Comparison of ENCODE assay signal across 7 mouse cellular contexts in genomic region chr4:59036490-59037127, GRCm38 (mm10). TPM values are rescaled to one million over a fixed set of nuclear protein-coding genes. Genes with fewer than 3 reads are reported as not detected.
DNase-seq lines count a peak whose midpoint lies in the region; ATAC-seq and TF ChIP-seq lines count a peak whose summit lies in the region.

No protein-coding gene starts in this region.

- H3K36me3 ChIP-seq in intestine, embryonic 15.5 days: no peaks in the 10 kb centered on the region
- H3K36me3 ChIP-seq in limb, embryonic 11.5 days (ENCODE audit: control insufficient read depth, insufficient read depth, low read length): no peaks in the 10 kb centered on the region
- peaks cover 11% of the 10 kb centered on the region for H3K36me3 ChIP-seq in midbrain, embryonic 14.5 days (ENCODE audit: control insufficient read depth, insufficient read depth, low read length)

- no peaks in the 10 kb centered on the region for H3K9me3 ChIP-seq in intestine, embryonic 15.5 days
- H3K9me3 ChIP-seq in limb, embryonic 11.5 days (ENCODE audit: control insufficient read depth, low read length): no peaks in the 10 kb centered on the region
- no peaks in the 10 kb centered on the region for H3K9me3 ChIP-seq in midbrain, embryonic 14.5 days (ENCODE audit: control insufficient read depth, low read length)

- H3K4me3 ChIP-seq in gastrocnemius, adult 2 months: peak overlapping the region; percentile 87
- no peak overlapping the region for H3K4me3 ChIP-seq in intestine, embryonic 15.5 days (replicated peaks)
- H3K4me3 ChIP-seq in limb, embryonic 11.5 days (ENCODE audit: low read depth, low read length): no peak overlapping the region
- 0 out of 2 replicates have a peak overlapping the region, but pooled peaks have one; percentile 5 for H3K4me3 ChIP-seq in midbrain, embryonic 14.5 days (replicated peaks; ENCODE audit: low read depth, low read length)

- peak; percentile 78 to 92 for DNase-seq in adrenal gland, adult (ENCODE audit: inconsistent age in 2 of 2, low spot score in 1 of 2)
- peak; percentile 41 to 68 for DNase-seq in cerebellum, postnatal 4 days (ENCODE audit: low spot score in 2 of 2)
- DNase-seq in gastrocnemius, adult 2 months: peak; percentile 78
- peak; percentile 85 for DNase-seq in limb, embryonic 11.5 days (ENCODE audit: low spot score)
- peak; percentile 84 for DNase-seq in midbrain, embryonic 14.5 days
- peak; percentile 70 for DNase-seq in spleen, adult 12 weeks (ENCODE audit: low spot score)

- no peak overlapping the region for H3K9ac ChIP-seq in intestine, embryonic 15.5 days
- no peak overlapping the region for H3K9ac ChIP-seq in limb, embryonic 11.5 days (ENCODE audit: low read length)
- no peak overlapping the region for H3K9ac ChIP-seq in midbrain, embryonic 14.5 days (replicated peaks; ENCODE audit: low read length)

- H3K27me3 ChIP-seq in intestine, embryonic 15.5 days (replicated peaks): no peaks in the 10 kb centered on the region
- H3K27me3 ChIP-seq in limb, embryonic 11.5 days (ENCODE audit: control insufficient read depth, insufficient read depth, low read length): no peaks in the 10 kb centered on the region
- H3K27me3 ChIP-seq in midbrain, embryonic 14.5 days (ENCODE audit: control insufficient read depth, insufficient read depth, low read length): no peaks in the 10 kb centered on the region

- 0 out of 2 replicates have a peak, but pooled peaks cover 4% of the 10 kb centered on the region for H3K4me1 ChIP-seq in intestine, embryonic 15.5 days (replicated peaks)
- no peaks in the 10 kb centered on the region for H3K4me1 ChIP-seq in limb, embryonic 11.5 days (ENCODE audit: control insufficient read depth, insufficient read depth, low read length)
- 0 out of 2 replicates have a peak, but pooled peaks cover 3% of the 10 kb centered on the region for H3K4me1 ChIP-seq in midbrain, embryonic 14.5 days (ENCODE audit: control insufficient read depth, insufficient read depth, low read length)

- peak; percentile 22 for ATAC-seq in intestine, embryonic 15.5 days
- ATAC-seq in limb, embryonic 11.5 days (ENCODE audit: insufficient number of reproducible peaks, low FRiP score, low TSS enrichment, low read depth): no peak
- ATAC-seq in midbrain, embryonic 14.5 days (ENCODE audit: low FRiP score, low TSS enrichment): no peak

- peak overlapping the region; percentile 44 for H3K27ac ChIP-seq in gastrocnemius, adult 2 months
- H3K27ac ChIP-seq in intestine, embryonic 15.5 days: no peak overlapping the region
- no peak overlapping the region for H3K27ac ChIP-seq in limb, embryonic 11.5 days (replicated peaks; ENCODE audit: low read depth, low read length)
- no peak overlapping the region for H3K27ac ChIP-seq in midbrain, embryonic 14.5 days (replicated peaks; ENCODE audit: low read depth, low read length)

- 56% methylated on average over 13 of the region's 13 CpGs for WGBS in intestine, embryonic 15.5 days
- WGBS in limb, embryonic 11.5 days: 58% methylated on average over 13 of the region's 13 CpGs
- 53% methylated on average over 13 of the region's 13 CpGs for WGBS in midbrain, embryonic 14.5 days

- no peak overlapping the region for H3K4me2 ChIP-seq in intestine, embryonic 15.5 days (replicated peaks)
- no peak overlapping the region for H3K4me2 ChIP-seq in limb, embryonic 11.5 days (ENCODE audit: low read depth, severe bottlenecking)
- peak overlapping the region; percentile 60 for H3K4me2 ChIP-seq in midbrain, embryonic 14.5 days (ENCODE audit: low read length)

- intact Hi-C loops in gastrocnemius, adult 2 months (cut with DNase I): loop anchor here (5.0 kb wide), 1 partner anchor 34 kb away; the partner anchor contains the start of gene Gm20503

- TF ChIP-seq CTCF in gastrocnemius, adult 2 months (IDR thresholded peaks at IDR 0.05): peak; percentile 92

RNA-seq across cellular contexts. Expression of gene Gng10, which starts 1.7 kb away (rescaled TPM):
- 1 to 10 TPM; 5.2 to 6.7 TPM for total RNA-seq in gastrocnemius, adult 2 months (2021)
- polyA plus RNA-seq in intestine, embryonic 15.5 days (2015; fragmentation: Nextera tagmentation; extraction: Ambion mirVana): 85.6 and 113 TPM in 2 replicates
- polyA plus RNA-seq in limb, embryonic 11.5 days (2014; fragmentation: Nextera tagmentation; extraction: Ambion mirVana): 118 and 124 TPM in 2 replicates
- 184 and 230 TPM in 2 replicates for polyA plus RNA-seq in midbrain, embryonic 14.5 days (2014; fragmentation: Nextera tagmentation; extraction: Ambion mirVana)

RNA-seq across cellular contexts. Expression of gene Gm20503, which starts 33.6 kb away (rescaled TPM):
- 1 to 10 TPM in 1 of 2 experiments, under 1 TPM in 1; 0.46 to 1.7 TPM for total RNA-seq in gastrocnemius, adult 2 months (2021)
- polyA plus RNA-seq in intestine, embryonic 15.5 days (2015; fragmentation: Nextera tagmentation; extraction: Ambion mirVana): 11.4 and 12.0 TPM in 2 replicates
- polyA plus RNA-seq in limb, embryonic 11.5 days (2014; fragmentation: Nextera tagmentation; extraction: Ambion mirVana): 9.7 TPM in 2 replicates
- polyA plus RNA-seq in midbrain, embryonic 14.5 days (2014; fragmentation: Nextera tagmentation; extraction: Ambion mirVana): 4.6 and 5.2 TPM in 2 replicates

RNA-seq across cellular contexts. Expression of gene Dnajc25, which starts 41.7 kb away (rescaled TPM):
- total RNA-seq in gastrocnemius, adult 2 months (2021): 10 to 100 TPM; 10.8 to 12.4 TPM
- 12.5 and 13.1 TPM in 2 replicates for polyA plus RNA-seq in intestine, embryonic 15.5 days (2015; fragmentation: Nextera tagmentation; extraction: Ambion mirVana)
- 7.4 and 8.9 TPM in 2 replicates for polyA plus RNA-seq in limb, embryonic 11.5 days (2014; fragmentation: Nextera tagmentation; extraction: Ambion mirVana)
- 5.7 and 6.3 TPM in 2 replicates for polyA plus RNA-seq in midbrain, embryonic 14.5 days (2014; fragmentation: Nextera tagmentation; extraction: Ambion mirVana)

RNA-seq across cellular contexts. Expression of gene Ptgr1, which starts 49.7 kb away (rescaled TPM):
- total RNA-seq in gastrocnemius, adult 2 months (2021): 1 to 10 TPM in 1 of 2 experiments, under 1 TPM in 1; 0.84 to 1.7 TPM
- 39.2 and 39.3 TPM in 2 replicates for polyA plus RNA-seq in intestine, embryonic 15.5 days (2015; fragmentation: Nextera tagmentation; extraction: Ambion mirVana)
- 24.4 and 25.9 TPM in 2 replicates for polyA plus RNA-seq in limb, embryonic 11.5 days (2014; fragmentation: Nextera tagmentation; extraction: Ambion mirVana)
- polyA plus RNA-seq in midbrain, embryonic 14.5 days (2014; fragmentation: Nextera tagmentation; extraction: Ambion mirVana): 2.7 and 4.4 TPM in 2 replicates

Comparison
In these comparisons a context has a peak if more than half of its experiments do, and no peak if none do; other contexts are left out.
1. H3K4me3 ChIP-seq: peak in gastrocnemius, adult 2 months (single experiment) and midbrain, embryonic 14.5 days (single experiment); none in intestine, embryonic 15.5 days (single experiment) and limb, embryonic 11.5 days (single experiment).
2. Peak in every context shown above with its lines, with median percentiles within 50 percentile points of each other: DNase-seq.